Mouse (Mus musculus) layer of hippocampus, postnatal 14 days (tissue): ENCODE measurements at regions not wholly inside any gene's neighbourhood (a gene's known extent, or its start where the extent isn't known, plus 50 kb on each side); places are given as distances from the start of the nearest gene placed in this dataset.

Experiments
- DNase-seq, 2 experiments: peaks; one replicate each; pipeline ENCODE4 v3.0.0; 2021 to 2022; ENCODE audit warnings: low spot score in 2 of 2, mixed read lengths in 1 of 2

DNA sequence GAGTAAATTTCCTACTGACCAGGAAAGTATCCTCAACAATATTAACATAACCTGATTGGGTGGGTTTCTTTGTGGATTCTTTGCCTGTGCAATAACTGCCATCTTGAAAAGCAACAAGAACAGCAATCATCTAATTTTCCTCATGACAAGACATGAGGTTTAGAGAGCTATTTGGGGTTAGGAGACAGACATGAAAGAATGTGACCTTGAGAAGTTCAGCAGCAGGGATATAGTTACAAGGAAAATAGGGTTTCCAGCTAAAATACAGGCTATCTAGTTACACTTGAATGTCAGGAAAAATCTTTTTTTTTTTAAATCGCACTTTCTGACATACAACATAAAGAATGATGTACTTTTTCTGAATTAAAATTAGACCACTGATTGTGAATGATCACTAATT lies 83.7 kb upstream of the Lama2 start:
- DNase-seq: no peak

DNA sequence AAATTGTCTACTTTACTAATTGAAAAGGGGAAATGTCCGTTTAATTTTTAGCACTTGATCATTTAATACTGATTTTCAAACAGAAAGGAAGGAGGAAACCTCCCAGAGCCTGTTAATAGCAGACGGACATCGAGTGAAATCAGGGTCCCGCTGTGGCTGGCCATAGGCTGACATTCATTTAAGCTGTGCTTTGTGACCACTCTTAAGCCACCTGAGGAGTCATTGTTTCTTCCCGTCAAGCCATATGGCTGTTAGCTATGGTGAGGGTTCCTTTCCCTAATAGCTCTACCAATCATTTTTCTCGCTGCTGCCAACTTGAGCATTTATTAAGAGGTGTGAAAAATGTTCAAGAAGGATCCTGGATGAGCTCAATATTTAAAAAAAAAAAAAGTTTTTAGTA lies 78.7 kb upstream of the Lama2 start:
- DNase-seq: no peak

DNA sequence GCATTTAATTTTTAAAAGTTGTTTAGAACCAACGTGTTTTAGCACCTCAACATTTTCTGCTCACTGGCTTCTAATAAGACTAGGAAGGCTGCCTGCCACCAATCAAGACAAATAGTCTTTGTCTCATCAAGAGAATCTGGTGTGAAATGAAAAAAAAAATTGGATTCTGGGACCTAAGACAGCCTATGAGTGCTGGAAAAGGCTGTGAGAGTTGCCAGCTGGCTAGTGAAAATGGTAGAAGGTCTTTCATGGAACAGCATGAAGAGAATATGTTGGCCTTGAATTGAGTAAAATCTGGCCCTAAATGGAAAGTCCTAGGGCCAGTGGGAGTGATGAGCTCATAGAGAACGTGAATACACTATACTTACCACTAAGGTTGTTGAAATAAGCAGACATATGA lies 61.8 kb upstream of the Lama2 start:
- peak in 1 of 2 experiments; percentile 42 for DNase-seq

DNA sequence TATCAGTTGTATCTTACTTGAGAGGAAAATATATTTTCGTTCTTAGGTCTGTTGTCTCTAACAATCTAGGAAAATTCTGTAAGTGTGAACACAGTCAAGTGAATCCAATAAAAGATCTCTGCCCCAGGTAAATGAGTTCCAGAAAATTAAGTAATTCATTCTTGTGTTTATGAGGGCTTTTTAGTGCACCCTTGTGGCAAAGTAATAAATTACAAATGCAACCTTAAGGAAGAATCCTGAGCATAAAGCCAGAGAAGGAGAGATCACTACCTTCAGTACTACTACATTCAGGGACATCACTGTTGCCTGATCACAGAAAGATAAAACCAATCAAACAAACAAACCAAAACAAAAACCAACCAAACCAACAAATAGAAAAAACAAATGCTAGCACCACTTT lies 56.0 kb upstream of the Lama2 start:
- DNase-seq: peak in 1 of 2 experiments; percentile 20

DNA sequence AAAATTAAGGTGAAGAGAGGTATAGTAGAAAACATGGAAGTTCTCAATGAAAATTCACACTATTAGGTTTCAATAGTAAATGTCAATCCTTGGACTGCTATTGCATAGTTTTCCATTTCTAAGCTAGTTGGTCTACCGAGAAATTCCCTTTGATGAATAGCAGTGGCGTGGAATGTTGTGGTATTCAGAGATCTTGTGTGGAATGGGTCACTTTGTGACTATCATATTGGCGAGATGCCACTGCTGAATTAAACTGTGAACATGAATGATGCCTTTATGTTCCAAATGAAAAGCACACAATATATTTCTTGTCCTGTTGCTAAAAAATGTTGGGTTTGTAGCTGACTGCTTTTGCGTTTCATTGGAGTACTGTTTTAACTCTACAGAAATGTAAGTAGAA lies 54.8 kb upstream of the Lama2 start:
- DNase-seq: no peak
